Mouse (Mus musculus) myocyte (in vitro differentiated cells): Measurements from ENCODE around the gene Serinc5. TPM values are rescaled to one million over a fixed set of nuclear protein-coding genes. Genes with fewer than 3 reads are reported as not detected.
A peak's percentile ranks its signal among the peaks of the same experiment; 100 is the strongest.
"Not testable (repeated sequence)": the region's sequence is repeated elsewhere in the genome, so short reads cannot be mapped to it uniquely, and the experiment has no call there.

Experiments
- H3K27me3 ChIP-seq: one replicate; pipeline ENCODE4 v1.6.1; 2011; ENCODE audit not compliant: control insufficient read depth, insufficient read depth, insufficient read length
- H3K36me3 ChIP-seq: one replicate; pipeline ENCODE4 v1.6.1; 2011; ENCODE audit not compliant: control insufficient read depth, insufficient read depth
- H3K4me2 ChIP-seq: one replicate; pipeline ENCODE4 v1.6.1; 2011; ENCODE audit warnings: low read depth, control low read depth
- H3K4me3 ChIP-seq: one replicate; pipeline ENCODE4 v1.5.1; 2011; ENCODE audit warnings: mild to moderate bottlenecking, control low read depth, moderate library complexity
- H3K79me2 ChIP-seq: one replicate; pipeline ENCODE4 v1.6.1; 2011; ENCODE audit not compliant: control insufficient read depth, insufficient read depth
- H3ac ChIP-seq: one replicate; pipeline ENCODE4 v1.6.1; 2011; ENCODE audit not compliant: control insufficient read depth, insufficient read length
- CEBPB ChIP-seq: IDR thresholded peaks from 2 replicates; pipeline ENCODE4 v1.6.1; 2011; ENCODE audit warnings: mild to moderate bottlenecking, moderate library complexity; ENCODE audit not compliant: poor library complexity, insufficient read depth, severe bottlenecking
- E2F4 ChIP-seq: IDR thresholded peaks from one replicate; pipeline ENCODE4 v1.6.1; 2011; ENCODE audit warnings: mild to moderate bottlenecking, control low read depth, moderate library complexity; ENCODE audit not compliant: insufficient read depth
- MAX ChIP-seq: IDR thresholded peaks from one replicate; pipeline ENCODE4 v1.6.1; 2011; ENCODE audit warnings: low read depth, mild to moderate bottlenecking, control low read depth
- MYOD1 ChIP-seq, 3 experiments: IDR thresholded peaks; one replicate each; pipeline ENCODE4 v1.6.1; 2011; ENCODE audit warnings: control low read depth in 2 of 3, low read depth in 2 of 3, mild to moderate bottlenecking in 2 of 3, moderate library complexity in 1 of 3; ENCODE audit not compliant: insufficient read length in 2 of 3, control insufficient read depth in 1 of 3
- MYOG ChIP-seq, 3 experiments: IDR thresholded peaks; one replicate each; pipeline ENCODE4 v1.6.1; 2011; ENCODE audit warnings: control low read depth in 2 of 3, low read depth in 2 of 3, mild to moderate bottlenecking in 2 of 3; ENCODE audit not compliant: insufficient read length in 2 of 3, control insufficient read depth in 1 of 3, insufficient read depth in 1 of 3
- POLR2A ChIP-seq: IDR thresholded peaks from one replicate; pipeline ENCODE4 v1.6.1; 2011; ENCODE audit warnings: low read depth, mild to moderate bottlenecking, control low read depth, moderate library complexity; ENCODE audit not compliant: insufficient read length
- POLR2AphosphoS2 ChIP-seq: IDR thresholded peaks from one replicate; pipeline ENCODE4 v1.6.1; 2011; ENCODE audit warnings: low read depth, control low read depth; ENCODE audit not compliant: insufficient read length
- REST ChIP-seq: IDR thresholded peaks from one replicate; pipeline ENCODE4 v1.6.1; 2011; ENCODE audit warnings: mild to moderate bottlenecking, control low read depth, moderate library complexity; ENCODE audit not compliant: insufficient read depth, insufficient read length
- SRF ChIP-seq: IDR thresholded peaks from one replicate; pipeline ENCODE4 v1.6.1; 2011; ENCODE audit warnings: low read depth; ENCODE audit not compliant: control insufficient read depth, insufficient read length
- TCF12 ChIP-seq: IDR thresholded peaks from one replicate; pipeline ENCODE4 v1.6.1; 2011; ENCODE audit warnings: mild to moderate bottlenecking, control low read depth; ENCODE audit not compliant: poor library complexity, insufficient read depth, severe bottlenecking
- TCF3 ChIP-seq: IDR thresholded peaks from one replicate; pipeline ENCODE4 v1.6.1; 2011; ENCODE audit warnings: low read depth, control low read depth; ENCODE audit not compliant: insufficient read length
- USF1 ChIP-seq: IDR thresholded peaks from one replicate; pipeline ENCODE4 v1.6.1; 2011; ENCODE audit warnings: low read depth, mild to moderate bottlenecking, control low read depth, moderate library complexity
- polyA plus RNA-seq: library from polyadenylated mRNA; unstranded; fragments of >200 nt; fragmentation: generic; extraction: Trizol; gene quantifications from one replicate; pipeline ENCODE4 v1.2.1, GENCODE M21; 2012; ENCODE audit warnings: missing spikeins

Gene Serinc5
- polyA plus RNA-seq, 1 experiment, result 5.4 TPM

- H3K27me3 ChIP-seq, result no peaks in the 10 kb centered on the region
- peak in 2 of 3 experiments; percentile 78 to 88 for TF ChIP-seq MYOD1 (IDR thresholded peaks at IDR 0.05; ENCODE audit: control insufficient read depth in 1 of 3, insufficient read length in 2 of 3, low read depth in 2 of 3)
- peak; percentile 24 to 82 (median 52) for TF ChIP-seq MYOG (IDR thresholded peaks at IDR 0.05; ENCODE audit: control insufficient read depth in 1 of 3, insufficient read depth in 1 of 3, insufficient read length in 2 of 3, low read depth in 2 of 3)
- no peak for TF ChIP-seq POLR2AphosphoS2
- H3K36me3 ChIP-seq, result no peaks in the 10 kb centered on the region
- H3ac ChIP-seq, result no peak overlapping the region
- no peaks in the 10 kb centered on the region for H3K79me2 ChIP-seq
- H3K4me2 ChIP-seq, result peak overlapping the region; percentile 39
- H3K4me3 ChIP-seq, result no peak overlapping the region
Measured at GRCm38 (mm10) chr13:92592786-92593635, 17.9 kb upstream of the Serinc5 start.

DNA sequence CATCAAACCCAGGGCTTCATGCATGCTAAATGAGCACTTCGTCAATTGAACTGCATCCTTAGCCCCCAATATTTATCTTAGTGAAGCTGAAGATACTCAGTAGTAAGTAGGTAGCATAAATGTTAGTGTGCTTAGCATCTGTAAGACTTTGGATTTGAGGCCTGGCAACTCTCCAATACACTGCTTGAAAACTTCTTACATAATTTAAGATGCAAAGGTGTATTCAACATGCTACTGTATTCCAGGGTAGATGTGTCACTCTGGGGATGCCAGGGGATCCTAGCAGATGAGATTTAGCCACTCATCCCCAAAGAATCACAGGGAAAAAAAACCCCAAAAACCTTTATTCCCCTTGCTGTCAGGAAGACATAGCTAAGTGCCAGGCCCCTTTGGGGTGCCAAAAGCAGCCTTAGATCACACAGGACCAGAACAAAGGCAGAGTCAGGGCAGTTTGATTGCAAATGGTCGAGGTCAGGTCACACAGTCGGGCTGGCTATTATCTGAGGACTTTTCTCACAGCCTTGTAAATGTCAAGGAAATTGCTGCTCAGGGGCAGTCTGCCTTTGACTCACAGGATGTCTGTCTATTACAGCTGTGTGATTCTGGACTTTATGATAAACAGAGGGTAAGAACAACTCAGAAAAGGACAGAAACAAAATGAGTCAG lies 17.0 kb upstream of the Serinc5 start:
- no peak overlapping the region for H3ac ChIP-seq
- no peaks in the 10 kb centered on the region for H3K27me3 ChIP-seq
- no peaks in the 10 kb centered on the region for H3K36me3 ChIP-seq
- H3K79me2 ChIP-seq, result no peaks in the 10 kb centered on the region
- no peak for TF ChIP-seq CEBPB
- no peak for TF ChIP-seq SRF
- TF ChIP-seq REST, result no peak
- TF ChIP-seq MAX, result no peak
- no peak for TF ChIP-seq USF1
- no peak for TF ChIP-seq POLR2AphosphoS2
- TF ChIP-seq MYOG (IDR thresholded peaks at IDR 0.05; ENCODE audit: control insufficient read depth in 1 of 3, insufficient read depth in 1 of 3, insufficient read length in 2 of 3, low read depth in 2 of 3), result no peak
- TF ChIP-seq MYOD1 (IDR thresholded peaks at IDR 0.05; ENCODE audit: control insufficient read depth in 1 of 3, insufficient read length in 2 of 3, low read depth in 2 of 3), result no peak
- no peak for TF ChIP-seq TCF12
- TF ChIP-seq E2F4, result no peak
- no peak for TF ChIP-seq TCF3
- TF ChIP-seq POLR2A, result no peak
- no peak overlapping the region for H3K4me3 ChIP-seq
- no peak overlapping the region for H3K4me2 ChIP-seq

- Histone ChIP-seq H3K27me3 (no peaks in the 10 kb centered on the region), H3K79me2 (no peaks in the 10 kb centered on the region), H3K36me3 (no peaks in the 10 kb centered on the region), H3ac (no peak overlapping the region), H3K4me3 (no peak overlapping the region), H3K4me2 (no peak overlapping the region)
- TF ChIP-seq SRF, result no peak
- TF ChIP-seq MYOG (IDR thresholded peaks at IDR 0.05; ENCODE audit: control insufficient read depth in 1 of 3, insufficient read depth in 1 of 3, insufficient read length in 2 of 3, low read depth in 2 of 3), result no peak
- TF ChIP-seq POLR2A, result no peak
- no peak for TF ChIP-seq TCF3
- no peak for TF ChIP-seq REST
- TF ChIP-seq MYOD1 (IDR thresholded peaks at IDR 0.05; ENCODE audit: control insufficient read depth in 1 of 3, insufficient read length in 2 of 3, low read depth in 2 of 3), result no peak
Measured at GRCm38 (mm10) chr13:92594481-92594880, 16.4 kb upstream of the Serinc5 start.

DNA sequence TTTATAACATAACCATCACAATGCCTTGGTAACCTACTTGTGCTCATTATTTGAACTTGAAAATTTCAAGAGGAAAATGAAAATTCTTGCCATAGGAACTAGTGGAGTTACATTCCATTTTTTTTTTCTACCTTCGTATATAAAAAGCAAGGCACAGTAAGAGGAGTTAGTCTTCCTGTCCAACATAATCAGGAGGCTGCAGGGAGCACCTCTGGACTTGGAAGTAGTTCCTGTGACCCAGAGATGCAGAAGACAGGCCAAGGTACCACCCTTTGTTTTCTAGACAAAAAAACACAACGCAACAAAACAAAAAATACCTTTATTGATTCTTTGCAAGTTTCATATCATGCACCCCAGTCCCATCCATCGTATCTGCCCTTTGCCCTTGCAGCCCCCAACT lies 16.0 kb upstream of the Serinc5 start:
- no peak overlapping the region for H3K4me3 ChIP-seq
- H3K36me3 ChIP-seq, result no peaks in the 10 kb centered on the region
- TF ChIP-seq TCF3 (no peak), USF1 (no peak), MAX (no peak), MYOG (IDR thresholded peaks at IDR 0.05; ENCODE audit: control insufficient read depth in 1 of 3, insufficient read depth in 1 of 3, insufficient read length in 2 of 3, low read depth in 2 of 3) (no peak), CEBPB (no peak), E2F4 (no peak), TCF12 (no peak), MYOD1 (IDR thresholded peaks at IDR 0.05; ENCODE audit: control insufficient read depth in 1 of 3, insufficient read length in 2 of 3, low read depth in 2 of 3) (no peak), POLR2A (no peak)
- H3K27me3 ChIP-seq, result no peaks in the 10 kb centered on the region
- no peaks in the 10 kb centered on the region for H3K79me2 ChIP-seq
- no peak overlapping the region for H3K4me2 ChIP-seq
- H3ac ChIP-seq, result no peak overlapping the region

GRCm38 (mm10) chr13:92595424-92595823 lies 15.5 kb upstream of the Serinc5 start:
- Histone ChIP-seq H3K36me3 (no peaks in the 10 kb centered on the region), H3K27me3 (no peaks in the 10 kb centered on the region), H3K4me2 (no peak overlapping the region)

GRCm38 (mm10) chr13:92605306-92605705 lies 5.6 kb upstream of the Serinc5 start:
- not testable (repeated sequence) for H3K4me3 ChIP-seq, H3K36me3 ChIP-seq, H3K4me2 ChIP-seq, H3K79me2 ChIP-seq, H3K27me3 ChIP-seq, H3ac ChIP-seq

More at GRCm38 (mm10) chr13:92595424-92595823, 15.5 kb upstream of the Serinc5 start:
- Histone ChIP-seq H3K4me3 (no peak overlapping the region), H3ac (no peak overlapping the region), H3K79me2 (no peaks in the 10 kb centered on the region)
- TF ChIP-seq POLR2A (no peak), USF1 (no peak), POLR2AphosphoS2 (no peak), MYOD1 (IDR thresholded peaks at IDR 0.05; ENCODE audit: control insufficient read depth in 1 of 3, insufficient read length in 2 of 3, low read depth in 2 of 3) (no peak), REST (no peak), E2F4 (no peak), MAX (no peak), CEBPB (no peak), TCF3 (no peak), SRF (no peak), TCF12 (no peak), MYOG (IDR thresholded peaks at IDR 0.05; ENCODE audit: control insufficient read depth in 1 of 3, insufficient read depth in 1 of 3, insufficient read length in 2 of 3, low read depth in 2 of 3) (no peak)
